Mouse (Mus musculus): ENCODE measurements around the gene Ppib.

DNA sequence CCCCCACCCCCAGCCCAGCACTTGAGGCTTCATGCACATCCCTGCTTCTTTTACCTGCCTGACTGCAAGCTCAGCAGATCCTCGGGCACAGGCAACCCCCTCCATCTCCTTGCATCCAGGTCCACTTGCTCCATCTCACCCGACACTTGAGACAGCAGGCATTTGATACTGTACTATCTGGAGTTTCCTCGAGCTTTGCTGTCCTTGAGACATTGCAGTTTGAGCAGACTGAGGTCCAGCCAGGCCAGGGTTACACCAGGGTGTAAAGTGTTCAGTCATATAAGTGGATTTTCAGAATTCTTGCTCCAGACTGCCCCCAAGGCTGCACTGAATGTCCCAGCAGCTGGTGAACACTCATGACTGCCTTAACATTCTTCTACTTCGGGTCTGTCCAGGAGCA is 17.7 kb upstream of the Ppib start:
- TF ChIP-seq CTCF (IDR thresholded peaks at IDR 0.05; ENCODE audit: borderline replicate concordance, control insufficient read depth, extremely low read depth, insufficient read depth, low read length, poor library complexity) (no peak), POLR2A (IDR thresholded peaks at IDR 0.05; ENCODE audit: control insufficient read depth, extremely low read depth, insufficient read depth, low read length, poor library complexity) (no peak)

Measured in thymus, adult 2 months (tissue).